Mouse (Mus musculus) MEL-GATA-1-ER (cell line): ENCODE data around the gene Kat5.

Experiments
- DNase-seq: peaks from one replicate; pipeline ENCODE4 v3.0.0-alpha.2; 2012; ENCODE audit warnings: low read depth; ENCODE audit errors: extremely low read depth

Kat5 gene

GRCm38 (mm10) chr19:5609547-5610404 is at the start of gene Kat5:
TSS of gene Kat5 (minus strand) at chr19:5610237.
- DNase-seq: peak; percentile 70

GRCm38 (mm10) chr19:5654720-5655298 is 44.8 kb upstream of the Kat5 start:
- DNase-seq: no peak

GRCm38 (mm10) chr19:5653969-5654719 is 44.1 kb upstream of the Kat5 start:
- DNase-seq: no peak

GRCm38 (mm10) chr19:5652570-5652969 is 42.5 kb upstream of the Kat5 start:
- no peak for DNase-seq

GRCm38 (mm10) chr19:5651502-5652274 is 41.7 kb upstream of the Kat5 start:
- no peak for DNase-seq

- no peak for DNase-seq
These were observed 39.3 kb upstream of the Kat5 start for GRCm38 (mm10) chr19:5649298-5649741.

GRCm38 (mm10) chr19:5648401-5649297 is 38.6 kb upstream of the Kat5 start:
- peak; percentile 76 for DNase-seq

GRCm38 (mm10) chr19:5647791-5648190 is 37.8 kb upstream of the Kat5 start:
- DNase-seq: no peak

- DNase-seq: no peak
These were observed 36.8 kb upstream of the Kat5 start for GRCm38 (mm10) chr19:5646731-5647330.

GRCm38 (mm10) chr19:5645280-5645679 is 35.2 kb upstream of the Kat5 start:
- DNase-seq: no peak

GRCm38 (mm10) chr19:5641641-5642040 is 31.6 kb upstream of the Kat5 start:
- DNase-seq: no peak

- DNase-seq: no peak
These were observed 31.0 kb upstream of the Kat5 start for GRCm38 (mm10) chr19:5641021-5641420.

GRCm38 (mm10) chr19:5640339-5640738 is 30.3 kb upstream of the Kat5 start:
- DNase-seq: no peak

- DNase-seq: no peak
These were observed 28.5 kb upstream of the Kat5 start for GRCm38 (mm10) chr19:5638416-5639005.

- peak; percentile 62 for DNase-seq
These were observed 27.3 kb upstream of the Kat5 start, which contains the start of gene Rela for GRCm38 (mm10) chr19:5637069-5638047. TSS of gene Rela (plus strand) at chr19:5637483.

- peak; percentile 26 for DNase-seq
These were observed 26.6 kb upstream of the Kat5 start for GRCm38 (mm10) chr19:5636571-5637041.

- DNase-seq: no peak
These were observed 26.1 kb upstream of the Kat5 start for GRCm38 (mm10) chr19:5636036-5636570.

GRCm38 (mm10) chr19:5632120-5632519 is 22.1 kb upstream of the Kat5 start:
- no peak for DNase-seq
